Mouse (Mus musculus) heart, embryonic 11.5 days (tissue): ENCODE data around the gene Gprc5d. TPM values are rescaled to one million over a fixed set of nuclear protein-coding genes. Genes with fewer than 3 reads are reported as not detected.

ENCODE experiments used
- polyA plus RNA-seq: library from polyadenylated mRNA; unstranded; fragments of >200 nt; fragmentation: Nextera tagmentation; extraction: Ambion mirVana; gene quantifications from 2 replicates; pipeline ENCODE4 v1.2.1, GENCODE M21; 2014

Gene Gprc5d
- polyA plus RNA-seq, 1 experiment from 2014 or later = not detected

Other genes with a start within 250 kb of the Gprc5d start
- 11.1 and 12.0 TPM in 2 replicates for gene Gpr19, start 219.7 kb downstream of the Gprc5d start, polyA plus RNA-seq
- gene Cdkn1b, start 197.9 kb downstream of the Gprc5d start, polyA plus RNA-seq = 13.9 and 14.7 TPM in 2 replicates
- 4.3 TPM in 2 replicates for gene Apold1, start 136.6 kb downstream of the Gprc5d start, polyA plus RNA-seq
- 74.6 and 78.3 TPM in 2 replicates for gene Ddx47, start 106.7 kb downstream of the Gprc5d start, polyA plus RNA-seq
- gene Gprc5a, start 52.6 kb downstream of the Gprc5d start, polyA plus RNA-seq = 3.4 and 4.3 TPM in 2 replicates
- gene Fam234b, start 79.7 kb upstream of the Gprc5d start, polyA plus RNA-seq = 11.2 and 11.3 TPM in 2 replicates
- 7.2 and 15.2 TPM in 2 replicates for gene Hebp1, start 79.7 kb upstream of the Gprc5d start, polyA plus RNA-seq
- 1.0 and 1.1 TPM in 2 replicates for gene Gsg1, start 136.1 kb upstream of the Gprc5d start, polyA plus RNA-seq
- gene Pbp2, start 192.1 kb upstream of the Gprc5d start, polyA plus RNA-seq = not detected in 2 replicates
- 7.7 and 10.0 TPM in 2 replicates for gene Emp1, start 244.3 kb upstream of the Gprc5d start, polyA plus RNA-seq